Mouse (Mus musculus): ENCODE results near the gene Ssh1. TPM values are rescaled to one million over a fixed set of nuclear protein-coding genes. Genes with fewer than 3 reads are reported as not detected.

The Ssh1 gene
- total RNA-seq, 2 experiments from 2014 or later = 23.8 to 25.2 TPM

GRCm38 (mm10) chr5:113933480-113933879 is 60.2 kb downstream of the Ssh1 start:
- no peak for DNase-seq (ENCODE audit: low spot score in 2 of 2)

- DNase-seq (ENCODE audit: low spot score in 2 of 2) = no peak
These were observed 61.4 kb downstream of the Ssh1 start for GRCm38 (mm10) chr5:113932310-113932709.

GRCm38 (mm10) chr5:113930648-113931609 is 62.8 kb downstream of the Ssh1 start:
- DNase-seq (ENCODE audit: low spot score in 2 of 2) = peak in 1 of 2 experiments; percentile 34

- no peak for DNase-seq (ENCODE audit: low spot score in 2 of 2)
These were observed 63.6 kb downstream of the Ssh1 start for GRCm38 (mm10) chr5:113929950-113930647.

- DNase-seq (ENCODE audit: low spot score in 2 of 2) = no peak
These were observed 64.2 kb downstream of the Ssh1 start for GRCm38 (mm10) chr5:113929526-113929925.

- no peak for DNase-seq (ENCODE audit: low spot score in 2 of 2)
These were observed 69.1 kb downstream of the Ssh1 start for GRCm38 (mm10) chr5:113924608-113925007.

- no peak for DNase-seq (ENCODE audit: low spot score in 2 of 2)
These were observed 72.2 kb downstream of the Ssh1 start for GRCm38 (mm10) chr5:113921310-113922166.

- DNase-seq (ENCODE audit: low spot score in 2 of 2) = no peak
These were observed 74.6 kb downstream of the Ssh1 start for GRCm38 (mm10) chr5:113919060-113919459.

GRCm38 (mm10) chr5:113918654-113919053 is 75.0 kb downstream of the Ssh1 start:
- no peak for DNase-seq (ENCODE audit: low spot score in 2 of 2)

GRCm38 (mm10) chr5:113910705-113911104 is 83.0 kb downstream of the Ssh1 start:
- no peak for DNase-seq (ENCODE audit: low spot score in 2 of 2)

GRCm38 (mm10) chr5:113910065-113910701 is 83.5 kb downstream of the Ssh1 start:
- peak in 1 of 2 experiments; percentile 26 for DNase-seq (ENCODE audit: low spot score in 2 of 2)

GRCm38 (mm10) chr5:113908592-113909441 is 84.9 kb downstream of the Ssh1 start, which contains the start of gene Coro1c:
TSS of gene Coro1c (minus strand) at chr5:113908758.
- DNase-seq (ENCODE audit: low spot score in 2 of 2) = peak; percentile 98 to 99

GRCm38 (mm10) chr5:113907786-113908567 is 85.7 kb downstream of the Ssh1 start:
- DNase-seq (ENCODE audit: low spot score in 2 of 2) = peak; percentile 49 to 56

- no peak for DNase-seq (ENCODE audit: low spot score in 2 of 2)
These were observed 86.5 kb downstream of the Ssh1 start for GRCm38 (mm10) chr5:113906958-113907735.

- no peak for DNase-seq (ENCODE audit: low spot score in 2 of 2)
These were observed 88.7 kb downstream of the Ssh1 start for GRCm38 (mm10) chr5:113904987-113905386.

GRCm38 (mm10) chr5:113902983-113903382 is 90.7 kb downstream of the Ssh1 start:
- DNase-seq (ENCODE audit: low spot score in 2 of 2) = no peak

- no peak for DNase-seq (ENCODE audit: low spot score in 2 of 2)
These were observed 91.7 kb downstream of the Ssh1 start for GRCm38 (mm10) chr5:113902017-113902416.

- no peak for DNase-seq (ENCODE audit: low spot score in 2 of 2)
These were observed 92.6 kb downstream of the Ssh1 start for GRCm38 (mm10) chr5:113901074-113901571.
